Mouse (Mus musculus): ENCODE data around the gene Mta3. TPM values are rescaled to one million over a fixed set of nuclear protein-coding genes. Genes with fewer than 3 reads are reported as not detected.
A peak's percentile ranks its signal among the peaks of the same experiment; 100 is the strongest.
"Not testable (repeated sequence)": the region's sequence is repeated elsewhere in the genome, so short reads cannot be mapped to it uniquely, and the experiment has no call there.

The Mta3 gene
- polyA plus RNA-seq, 1 experiment, result 75.0 TPM

GRCm38 (mm10) chr17:83849081-83849675 lies 143.2 kb downstream of the Mta3 start:
- no peak overlapping the region for H3K27ac ChIP-seq (ENCODE audit: insufficient read depth, low read length)
- H3K4me1 ChIP-seq (ENCODE audit: control insufficient read depth, insufficient read depth, low read length), result peaks cover 4% of the 10 kb centered on the region
- no peak overlapping the region for H3K4me3 ChIP-seq (ENCODE audit: insufficient read depth, low read length)
- TF ChIP-seq CTCF (IDR thresholded peaks at IDR 0.05; ENCODE audit: extremely low read depth, insufficient read depth, low read length), result no peak
- TF ChIP-seq POLR2A (IDR thresholded peaks at IDR 0.05; ENCODE audit: extremely low read depth, insufficient read depth, low read length), result no peak

DNA sequence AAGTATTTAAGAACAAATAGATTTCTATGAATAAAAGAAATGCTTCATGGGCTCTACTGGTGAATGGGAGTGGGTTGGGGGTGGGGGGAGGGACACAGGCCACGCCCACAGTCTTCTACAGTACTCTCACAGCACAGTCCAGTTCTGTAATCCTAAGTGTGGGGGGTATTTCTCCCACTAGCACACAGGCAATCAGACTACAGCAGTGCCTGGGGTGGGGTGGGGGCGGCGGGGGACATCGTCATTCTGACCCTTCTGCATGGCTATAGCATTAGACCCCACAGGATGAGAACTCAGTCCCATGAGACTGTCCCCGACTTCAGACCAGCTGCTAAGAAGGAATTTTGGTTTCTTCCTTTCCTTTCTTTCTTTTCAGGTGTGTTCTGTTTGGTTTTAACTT lies 143.8 kb downstream of the Mta3 start:
- Histone ChIP-seq H3K4me3 (ENCODE audit: insufficient read depth, low read length) (no peak overlapping the region), H3K27ac (ENCODE audit: insufficient read depth, low read length) (no peak overlapping the region), H3K4me1 (ENCODE audit: control insufficient read depth, insufficient read depth, low read length) (peaks cover 4% of the 10 kb centered on the region)
- TF ChIP-seq POLR2A (IDR thresholded peaks at IDR 0.05; ENCODE audit: extremely low read depth, insufficient read depth, low read length), result no peak
- no peak for TF ChIP-seq CTCF (IDR thresholded peaks at IDR 0.05; ENCODE audit: extremely low read depth, insufficient read depth, low read length)

DNA sequence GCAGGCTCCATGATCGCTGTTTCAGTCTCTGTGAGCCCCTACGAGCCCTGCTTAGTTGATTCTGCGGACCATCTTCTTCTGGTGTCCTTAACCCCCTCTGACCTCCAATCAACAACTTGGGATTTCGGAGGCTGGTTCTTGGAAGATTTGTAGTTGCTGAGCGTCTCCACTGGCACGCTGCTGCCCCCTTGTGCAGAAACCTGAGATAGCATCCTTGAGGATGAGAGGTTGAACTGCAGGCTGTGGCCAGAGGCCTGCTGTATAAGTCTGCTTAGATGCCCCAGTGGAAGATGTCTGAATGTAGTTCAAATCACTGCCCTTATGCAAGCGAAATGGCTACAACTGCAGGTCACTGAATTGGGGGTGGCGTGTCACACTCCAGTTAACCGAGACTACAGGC lies 144.5 kb downstream of the Mta3 start:
- no peak overlapping the region for H3K4me3 ChIP-seq (ENCODE audit: insufficient read depth, low read length)
- TF ChIP-seq POLR2A (IDR thresholded peaks at IDR 0.05; ENCODE audit: extremely low read depth, insufficient read depth, low read length), result no peak
- peak; percentile 95 for TF ChIP-seq CTCF (IDR thresholded peaks at IDR 0.05; ENCODE audit: extremely low read depth, insufficient read depth, low read length)
- H3K27ac ChIP-seq (ENCODE audit: insufficient read depth, low read length), result no peak overlapping the region
- peaks cover 4% of the 10 kb centered on the region for H3K4me1 ChIP-seq (ENCODE audit: control insufficient read depth, insufficient read depth, low read length)

- no peak overlapping the region for H3K27ac ChIP-seq (ENCODE audit: insufficient read depth, low read length)
- TF ChIP-seq POLR2A (IDR thresholded peaks at IDR 0.05; ENCODE audit: extremely low read depth, insufficient read depth, low read length) (no peak), CTCF (IDR thresholded peaks at IDR 0.05; ENCODE audit: extremely low read depth, insufficient read depth, low read length) (no peak)
- no peak overlapping the region for H3K4me3 ChIP-seq (ENCODE audit: insufficient read depth, low read length)
- peaks cover 4% of the 10 kb centered on the region for H3K4me1 ChIP-seq (ENCODE audit: control insufficient read depth, insufficient read depth, low read length)
These were observed 144.9 kb downstream of the Mta3 start for GRCm38 (mm10) chr17:83850864-83851263.

DNA sequence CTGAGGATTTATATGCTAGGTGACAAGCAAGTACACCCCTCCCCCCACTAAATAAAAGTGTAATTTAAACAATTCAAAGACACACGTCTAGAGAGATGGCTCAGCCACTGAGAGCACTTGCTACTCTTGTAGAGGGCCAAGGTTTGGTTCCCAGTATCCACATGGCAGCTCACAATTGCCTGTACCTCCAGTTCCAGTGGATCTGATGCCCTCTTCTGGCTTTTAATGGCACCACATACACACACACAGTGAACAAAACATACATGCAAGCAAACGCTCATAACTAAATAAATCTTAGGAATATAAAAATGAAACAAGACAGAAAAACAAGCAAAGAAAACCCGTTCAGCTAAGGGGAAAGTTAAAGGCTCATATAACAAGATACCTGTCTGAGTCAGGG lies 147.9 kb downstream of the Mta3 start:
- TF ChIP-seq CTCF (IDR thresholded peaks at IDR 0.05; ENCODE audit: extremely low read depth, insufficient read depth, low read length) (no peak), POLR2A (IDR thresholded peaks at IDR 0.05; ENCODE audit: extremely low read depth, insufficient read depth, low read length) (no peak)
- Histone ChIP-seq H3K27ac (ENCODE audit: insufficient read depth, low read length) (no peak overlapping the region), H3K4me3 (ENCODE audit: insufficient read depth, low read length) (no peak overlapping the region), H3K4me1 (ENCODE audit: control insufficient read depth, insufficient read depth, low read length) (peaks cover 4% of the 10 kb centered on the region)

GRCm38 (mm10) chr17:83854284-83854918 lies 148.4 kb downstream of the Mta3 start:
- H3K4me1 ChIP-seq (ENCODE audit: control insufficient read depth, insufficient read depth, low read length), result peaks cover under 1% of the 10 kb centered on the region

GRCm38 (mm10) chr17:83858413-83858812 lies 152.4 kb downstream of the Mta3 start:
- TF ChIP-seq POLR2A (IDR thresholded peaks at IDR 0.05; ENCODE audit: extremely low read depth, insufficient read depth, low read length), result no peak
- no peak for TF ChIP-seq CTCF (IDR thresholded peaks at IDR 0.05; ENCODE audit: extremely low read depth, insufficient read depth, low read length)
- H3K4me1 ChIP-seq (ENCODE audit: control insufficient read depth, insufficient read depth, low read length), result no peaks in the 10 kb centered on the region; the same call in 1 of the 2 replicates
- H3K27ac ChIP-seq (ENCODE audit: insufficient read depth, low read length), result no peak overlapping the region
- H3K4me3 ChIP-seq (ENCODE audit: insufficient read depth, low read length), result no peak overlapping the region

More at GRCm38 (mm10) chr17:83854284-83854918, 148.4 kb downstream of the Mta3 start:
- no peak for TF ChIP-seq CTCF (IDR thresholded peaks at IDR 0.05; ENCODE audit: extremely low read depth, insufficient read depth, low read length)
- no peak for TF ChIP-seq POLR2A (IDR thresholded peaks at IDR 0.05; ENCODE audit: extremely low read depth, insufficient read depth, low read length)
- Histone ChIP-seq H3K4me3 (ENCODE audit: insufficient read depth, low read length) (no peak overlapping the region), H3K27ac (ENCODE audit: insufficient read depth, low read length) (no peak overlapping the region)

GRCm38 (mm10) chr17:83859639-83860038 lies 153.7 kb downstream of the Mta3 start:
- TF ChIP-seq CTCF (IDR thresholded peaks at IDR 0.05; ENCODE audit: extremely low read depth, insufficient read depth, low read length) (no peak), POLR2A (IDR thresholded peaks at IDR 0.05; ENCODE audit: extremely low read depth, insufficient read depth, low read length) (no peak)
- H3K4me1 ChIP-seq (ENCODE audit: control insufficient read depth, insufficient read depth, low read length), result no peaks in the 10 kb centered on the region; the same call in 1 of the 2 replicates
- no peak overlapping the region for H3K27ac ChIP-seq (ENCODE audit: insufficient read depth, low read length)
- H3K4me3 ChIP-seq (ENCODE audit: insufficient read depth, low read length), result no peak overlapping the region

GRCm38 (mm10) chr17:83860224-83860623 lies 154.3 kb downstream of the Mta3 start:
- Histone ChIP-seq H3K4me1 (ENCODE audit: control insufficient read depth, insufficient read depth, low read length) (no peaks in the 10 kb centered on the region; the same call in 1 of the 2 replicates), H3K4me3 (ENCODE audit: insufficient read depth, low read length) (no peak overlapping the region), H3K27ac (ENCODE audit: insufficient read depth, low read length) (no peak overlapping the region)
- TF ChIP-seq POLR2A (IDR thresholded peaks at IDR 0.05; ENCODE audit: extremely low read depth, insufficient read depth, low read length) (no peak), CTCF (IDR thresholded peaks at IDR 0.05; ENCODE audit: extremely low read depth, insufficient read depth, low read length) (no peak)

DNA sequence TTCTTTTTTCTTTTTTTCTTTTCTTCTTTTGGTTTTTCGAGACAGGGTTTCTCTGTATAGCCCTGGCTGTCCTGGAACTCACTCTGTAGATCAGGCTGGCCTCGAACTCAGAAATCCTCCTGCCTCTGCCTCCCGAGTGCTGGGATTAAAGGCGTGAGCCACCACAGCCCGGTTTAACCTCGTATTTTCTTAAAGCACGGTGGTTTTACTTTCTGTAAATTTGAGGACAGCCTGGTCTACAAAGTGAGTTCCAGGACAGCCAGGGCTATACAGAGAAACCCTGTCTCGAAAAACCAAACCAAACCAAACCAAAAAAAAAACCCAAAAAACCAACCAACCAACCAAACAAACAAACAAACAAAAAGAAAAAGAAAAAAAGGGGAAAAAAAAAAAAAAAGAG lies 155.0 kb downstream of the Mta3 start:
- H3K4me3 ChIP-seq (ENCODE audit: insufficient read depth, low read length), result peak overlapping the region; percentile 89; the same call in 1 of the 2 replicates
- H3K27ac ChIP-seq (ENCODE audit: insufficient read depth, low read length); H3K4me1 ChIP-seq (ENCODE audit: control insufficient read depth, insufficient read depth, low read length): not testable (repeated sequence)
